In the genomic region with DNA sequence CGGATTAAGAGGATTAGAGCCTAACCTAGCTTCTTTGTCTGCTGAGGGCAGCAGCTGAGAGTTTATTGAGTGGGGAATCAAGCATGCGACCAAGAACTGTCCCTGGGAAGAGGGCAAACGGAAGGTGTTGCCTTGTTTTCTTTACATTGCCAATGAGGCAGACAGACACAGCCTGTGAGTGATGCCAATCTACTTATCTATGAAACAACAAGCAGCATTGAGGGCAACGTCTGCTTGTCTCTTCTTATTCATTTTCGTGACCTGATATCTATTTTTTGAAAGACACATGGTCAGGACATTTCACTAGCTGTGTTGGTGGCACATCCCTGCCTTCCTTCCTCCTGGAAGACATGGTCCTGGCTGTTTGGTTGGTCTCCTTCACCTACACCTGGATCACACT, we compare ENCODE assay signal across 20 mouse cellular contexts. TPM values are rescaled to one million over a fixed set of nuclear protein-coding genes. Genes with fewer than 3 reads are reported as not detected.
"Had no signal": no experiment of that assay in that cellular context is flagged by ENCODE, and none has a peak within 500 bp of the region (broad histone marks: within the 10 kb centered on the region; RNA-seq: fewer than 3 reads in every experiment).

A gene (plus strand): TSS at position 301 of the 400 bp plus-strand sequence.

- DNase-seq: heart, postnatal 10 days; heart, postnatal 14 days; heart, postnatal 36 days; heart, postnatal 4 days; kidney, adult 11 months; kidney, adult 18-20 months; kidney, adult 2 months; kidney, adult 8-10 months; kidney, adult 9 months; kidney, postnatal 10 days; kidney, postnatal 14 days; kidney, postnatal 25 days; kidney, postnatal 36 days; kidney, postnatal 4 days; layer of hippocampus, adult 9-11 months; layer of hippocampus, postnatal 36 days had no signal

RNA-seq across cellular contexts. Expression of the gene that starts here (rescaled TPM):
- total RNA-seq: heart, postnatal 10 days; heart, postnatal 14 days; heart, postnatal 36 days; heart, postnatal 4 days; hematopoietic stem cell, adult 5-6 weeks; hindbrain, postnatal 0 days; layer of hippocampus, adult 2 months; layer of hippocampus, postnatal 14 days; layer of hippocampus, postnatal 36 days had no signal
